Mouse (Mus musculus) ES-Bruce4 (cell line): ENCODE results near the gene Kirrel.

Experiments used
- CTCF ChIP-seq: IDR thresholded peaks from one replicate; pipeline ENCODE4 v1.8.1; 2011; ENCODE audit warnings: low read depth, low read length
- POLR2A ChIP-seq: IDR thresholded peaks from one replicate; pipeline ENCODE4 v1.8.1; 2011; ENCODE audit warnings: low read length; ENCODE audit not compliant: insufficient read depth

- no peak for TF ChIP-seq POLR2A
- no peak for TF ChIP-seq CTCF
Measured at GRCm38 (mm10) chr3:87102346-87102745, 72.2 kb downstream of the Kirrel start.
